Mouse (Mus musculus) liver, adult 2 months (tissue): ENCODE measurements around the gene Xrcc3.

Experiments
- CTCF ChIP-seq: fragments of 200-500 bp; IDR thresholded peaks from 2 replicates; pipeline ENCODE4 v1.5.1; 2011; ENCODE audit warnings: low read depth, low read length, control low read depth
- POLR2A ChIP-seq: fragments of 200-500 bp; IDR thresholded peaks from 2 replicates; pipeline ENCODE4 v1.6.1; 2011; ENCODE audit warnings: low read length, control low read depth; ENCODE audit not compliant: insufficient read depth; ENCODE audit errors: extremely low read depth

- TF ChIP-seq CTCF (no peak), POLR2A (no peak)
These were observed 1.4 kb upstream of the Xrcc3 start for GRCm38 (mm10) chr12:111814769-111815762.
